Mouse (Mus musculus) hindbrain, postnatal 0 days (tissue): ENCODE results near the gene Calhm1. TPM values are rescaled to one million over a fixed set of nuclear protein-coding genes. Genes with fewer than 3 reads are reported as not detected.
A peak's percentile ranks its signal among the peaks of the same experiment; 100 is the strongest.

ENCODE experiments used
- ATAC-seq: fragments of 200-750 bp; cut with Nextera tagmentation; 2 replicates; pipeline ENCODE4 v1.8.0; 2017; ENCODE audit warnings: mild to moderate bottlenecking, moderate TSS enrichment, moderate library complexity
- DNase-seq: peaks from one replicate; pipeline ENCODE4 v3.0.0-alpha.2; 2015; ENCODE audit warnings: low spot score
- H3K27ac ChIP-seq: fragments of 300-500 bp; sonication (generic); 2 replicates; pipeline ENCODE4 v1.5.1; 2014; ENCODE audit warnings: mild to moderate bottlenecking
- H3K27me3 ChIP-seq: fragments of 300-500 bp; sonication (generic); 2 replicates; pipeline ENCODE4 v1.6.1; 2014; ENCODE audit warnings: low read length, mixed read lengths; ENCODE audit not compliant: insufficient read depth
- H3K36me3 ChIP-seq: fragments of 300-500 bp; sonication (generic); 2 replicates; pipeline ENCODE4 v1.6.1; 2014; ENCODE audit warnings: low read length, mixed read lengths; ENCODE audit not compliant: insufficient read depth
- H3K4me1 ChIP-seq: fragments of 300-500 bp; sonication (generic); 2 replicates; pipeline ENCODE4 v1.6.1; 2014; ENCODE audit warnings: antibody characterized with exemption, low read length, mixed read lengths; ENCODE audit not compliant: insufficient read depth
- H3K4me2 ChIP-seq: fragments of 300-500 bp; sonication (generic); 2 replicates; pipeline ENCODE4 v1.6.1; 2014; ENCODE audit warnings: low read depth, mild to moderate bottlenecking, low read length, moderate library complexity, mixed read lengths
- H3K4me3 ChIP-seq: fragments of 300-500 bp; sonication (generic); 2 replicates; pipeline ENCODE4 v1.5.1; 2014; ENCODE audit warnings: low read length
- H3K9ac ChIP-seq: fragments of 300-500 bp; sonication (generic); replicated peaks from 2 replicates; pipeline ENCODE4 v1.6.1; 2014; ENCODE audit warnings: mild to moderate bottlenecking, low read length, moderate library complexity, mixed read lengths
- H3K9me3 ChIP-seq: fragments of 300-500 bp; sonication (generic); 2 replicates; pipeline ENCODE4 v1.6.1; 2016; ENCODE audit warnings: low read length, mixed read lengths
- CTCF ChIP-seq: IDR thresholded peaks from 2 replicates; pipeline ENCODE4 v1.5.1; 2016; ENCODE audit warnings: antibody characterized with exemption, control low read depth, low read depth
- WGBS: fragments of 180-500 bp; shearing (Covaris S2); extraction: QIAGEN DNeasy Blood & Tissue Kit; methylation state at CpG from one replicate; pipeline ENCODE4 v1.1.7; 2014; 5-methylcytosine and 5-hydroxymethylcytosine counted together
- polyA plus RNA-seq: library from polyadenylated mRNA; unstranded; fragments of >200 nt; fragmentation: Nextera tagmentation; extraction: Ambion mirVana; gene quantifications from 2 replicates; pipeline ENCODE4 v1.2.1, GENCODE M21; 2015
- total RNA-seq: library from RNA; depleted of rRNA; stranded (reverse); fragments of >200 nt; gene quantifications from 2 replicates; pipeline ENCODE4 v1.2.3, GENCODE M21; 2014

Calhm1 gene
- total and polyA plus RNA-seq, 2 experiments from 2014 or later: not detected

GRCm38 (mm10) chr19:47174515-47174914, 30.5 kb upstream of the Calhm1 start:
- Histone ChIP-seq H3K4me2 (no peak overlapping the region), H3K27ac (no peak overlapping the region), H3K4me1 (no peaks in the 10 kb centered on the region), H3K9me3 (no peaks in the 10 kb centered on the region), H3K9ac (no peak overlapping the region), H3K27me3 (no peaks in the 10 kb centered on the region), H3K36me3 (no peaks in the 10 kb centered on the region), H3K4me3 (no peak overlapping the region)
- TF ChIP-seq CTCF: peak; percentile 68
- DNase-seq (peak; percentile 57), ATAC-seq (no peak)
- WGBS: 56% methylated on average over 3 of the region's 3 CpGs

- Histone ChIP-seq H3K36me3 (no peaks in the 10 kb centered on the region), H3K27me3 (no peaks in the 10 kb centered on the region), H3K4me1 (no peaks in the 10 kb centered on the region), H3K9me3 (no peaks in the 10 kb centered on the region), H3K4me2 (peak overlapping the region; percentile 6), H3K4me3 (no peak overlapping the region), H3K27ac (no peak overlapping the region), H3K9ac (no peak overlapping the region)
- DNase-seq (peak; percentile 90), ATAC-seq (peak; percentile 79)
- WGBS: 24% methylated on average over 11 of the region's 11 CpGs
- peak; percentile 91 for TF ChIP-seq CTCF
These were observed 24.8 kb upstream of the Calhm1 start for GRCm38 (mm10) chr19:47168793-47169412.

GRCm38 (mm10) chr19:47168223-47168622, 24.2 kb upstream of the Calhm1 start:
- peak overlapping the region; percentile 6 for H3K4me2 ChIP-seq
- no peaks in the 10 kb centered on the region for H3K36me3 ChIP-seq
- peak; percentile 32; the same call in 1 of the 2 replicates for ATAC-seq
- H3K9ac ChIP-seq: no peak overlapping the region
- H3K4me1 ChIP-seq: no peaks in the 10 kb centered on the region
- no peak overlapping the region for H3K4me3 ChIP-seq
- H3K9me3 ChIP-seq: no peaks in the 10 kb centered on the region
- TF ChIP-seq CTCF: peak; percentile 87
- H3K27me3 ChIP-seq: no peaks in the 10 kb centered on the region
- no peak overlapping the region for H3K27ac ChIP-seq
- 11% methylated on average over 13 of the region's 13 CpGs for WGBS
- DNase-seq: peak; percentile 75

GRCm38 (mm10) chr19:47167617-47168214, 23.7 kb upstream of the Calhm1 start:
- Histone ChIP-seq H3K4me3 (no peak overlapping the region), H3K27me3 (no peaks in the 10 kb centered on the region), H3K4me2 (peak overlapping the region; percentile 6; the same call in 1 of the 2 replicates), H3K36me3 (no peaks in the 10 kb centered on the region), H3K9me3 (no peaks in the 10 kb centered on the region), H3K27ac (no peak overlapping the region), H3K9ac (no peak overlapping the region), H3K4me1 (no peaks in the 10 kb centered on the region)
- no peak for TF ChIP-seq CTCF
- 56% methylated on average over 7 of the region's 7 CpGs for WGBS
- no peak for ATAC-seq
- no peak for DNase-seq

- Histone ChIP-seq H3K27me3 (no peaks in the 10 kb centered on the region), H3K9me3 (no peaks in the 10 kb centered on the region), H3K36me3 (no peaks in the 10 kb centered on the region), H3K27ac (no peak overlapping the region), H3K4me3 (no peak overlapping the region), H3K4me1 (no peaks in the 10 kb centered on the region), H3K9ac (no peak overlapping the region), H3K4me2 (no peak overlapping the region)
- ATAC-seq: no peak
- DNase-seq: no peak
- WGBS: 16% methylated on average over 3 of the region's 3 CpGs
- TF ChIP-seq CTCF: no peak
These were observed 22.7 kb upstream of the Calhm1 start for GRCm38 (mm10) chr19:47166758-47167157.

GRCm38 (mm10) chr19:47163176-47163744, 19.2 kb upstream of the Calhm1 start:
- TF ChIP-seq CTCF: no peak
- H3K27ac ChIP-seq: no peak overlapping the region
- H3K4me3 ChIP-seq: no peak overlapping the region
- DNase-seq: no peak
- H3K27me3 ChIP-seq: no peaks in the 10 kb centered on the region
- no peak overlapping the region for H3K4me2 ChIP-seq
- H3K9ac ChIP-seq: no peak overlapping the region
- ATAC-seq: no peak
- no peaks in the 10 kb centered on the region for H3K4me1 ChIP-seq
- no peaks in the 10 kb centered on the region for H3K9me3 ChIP-seq
- WGBS: 96% methylated on average over 6 of the region's 6 CpGs
- no peaks in the 10 kb centered on the region for H3K36me3 ChIP-seq

GRCm38 (mm10) chr19:47161669-47162068, 17.6 kb upstream of the Calhm1 start:
- H3K27ac ChIP-seq: no peak overlapping the region

More at GRCm38 (mm10) chr19:47161669-47162068, 17.6 kb upstream of the Calhm1 start:
- H3K36me3 ChIP-seq: no peaks in the 10 kb centered on the region
- H3K4me2 ChIP-seq: no peak overlapping the region
- H3K9ac ChIP-seq: no peak overlapping the region
- H3K4me3 ChIP-seq: no peak overlapping the region
- no peak for ATAC-seq
- H3K27me3 ChIP-seq: no peaks in the 10 kb centered on the region
- 66% methylated on average over 4 of the region's 4 CpGs for WGBS
- TF ChIP-seq CTCF: no peak
- no peaks in the 10 kb centered on the region for H3K9me3 ChIP-seq
- DNase-seq: no peak
- H3K4me1 ChIP-seq: no peaks in the 10 kb centered on the region
